Mouse (Mus musculus) ZHBTc4 (cell line): Measurements from ENCODE around the gene Arl3.
A peak's percentile ranks its signal among the peaks of the same experiment; 100 is the strongest.

ENCODE experiments used
- DNase-seq: peaks from one replicate; pipeline ENCODE4 v3.0.0-alpha.2; 2011; ENCODE audit warnings: low read depth, low spot score

Gene Arl3

DNA sequence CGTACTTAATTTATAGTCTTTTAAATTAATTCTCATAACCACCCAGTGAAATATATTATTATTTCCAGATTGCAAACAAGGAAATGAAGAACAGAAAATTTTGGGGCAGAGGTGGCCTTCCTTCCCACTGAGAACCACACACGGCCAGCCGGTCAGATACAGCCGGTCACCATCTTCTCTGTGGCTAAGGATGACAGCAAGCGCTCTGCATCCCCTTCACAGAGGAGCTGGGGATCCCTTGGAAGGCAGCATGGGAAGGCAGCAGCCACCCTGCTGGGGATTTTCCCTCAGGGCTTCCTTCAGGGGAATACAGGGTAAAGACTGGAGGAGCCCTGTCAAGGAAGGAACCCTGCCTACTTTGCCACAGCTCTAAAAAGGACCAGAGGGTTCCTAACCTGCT, 39.5 kb downstream of the Arl3 start:
- no peak for DNase-seq

- no peak for DNase-seq
Observed at GRCm38 (mm10) chr19:46533066-46533465, 39.9 kb downstream of the Arl3 start.

DNA sequence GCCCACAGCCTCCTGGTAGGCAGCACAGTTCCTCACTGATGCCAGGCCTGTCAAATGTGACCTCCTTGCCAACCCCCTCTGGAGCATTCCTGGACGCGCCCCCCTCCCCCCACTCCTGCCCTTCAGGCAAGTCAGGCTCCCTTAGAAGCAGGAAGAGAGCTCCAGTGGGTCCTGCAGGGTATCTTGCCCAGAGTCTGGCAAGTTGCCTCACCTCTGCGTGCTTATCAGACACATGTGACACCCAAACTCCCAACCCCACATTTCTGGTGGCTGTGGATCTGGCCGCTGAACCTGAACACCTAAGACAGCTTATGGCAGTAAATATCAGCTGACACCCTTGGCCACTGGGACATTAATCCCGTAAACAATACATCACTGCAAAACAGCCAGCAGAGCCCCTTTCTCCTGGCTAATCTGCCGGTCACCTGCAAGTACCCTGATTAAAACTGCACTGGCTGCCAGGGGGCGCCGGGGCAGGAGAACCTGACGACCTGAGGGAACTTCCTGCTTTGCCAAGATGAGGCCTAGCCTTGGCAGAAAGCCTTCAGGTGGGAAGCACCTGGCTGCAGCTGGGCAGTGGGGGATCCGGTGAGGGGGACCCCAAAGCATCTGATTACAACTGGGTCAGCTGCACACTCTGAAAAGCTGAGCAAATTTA, 40.8 kb downstream of the Arl3 start:
- DNase-seq, result no peak

GRCm38 (mm10) chr19:46531071-46532030, 41.6 kb downstream of the Arl3 start:
- DNase-seq, result no peak

GRCm38 (mm10) chr19:46530449-46530990, 42.5 kb downstream of the Arl3 start:
- no peak for DNase-seq

- peak; percentile 85 for DNase-seq
Observed at GRCm38 (mm10) chr19:46529601-46530448, 43.2 kb downstream of the Arl3 start.

DNA sequence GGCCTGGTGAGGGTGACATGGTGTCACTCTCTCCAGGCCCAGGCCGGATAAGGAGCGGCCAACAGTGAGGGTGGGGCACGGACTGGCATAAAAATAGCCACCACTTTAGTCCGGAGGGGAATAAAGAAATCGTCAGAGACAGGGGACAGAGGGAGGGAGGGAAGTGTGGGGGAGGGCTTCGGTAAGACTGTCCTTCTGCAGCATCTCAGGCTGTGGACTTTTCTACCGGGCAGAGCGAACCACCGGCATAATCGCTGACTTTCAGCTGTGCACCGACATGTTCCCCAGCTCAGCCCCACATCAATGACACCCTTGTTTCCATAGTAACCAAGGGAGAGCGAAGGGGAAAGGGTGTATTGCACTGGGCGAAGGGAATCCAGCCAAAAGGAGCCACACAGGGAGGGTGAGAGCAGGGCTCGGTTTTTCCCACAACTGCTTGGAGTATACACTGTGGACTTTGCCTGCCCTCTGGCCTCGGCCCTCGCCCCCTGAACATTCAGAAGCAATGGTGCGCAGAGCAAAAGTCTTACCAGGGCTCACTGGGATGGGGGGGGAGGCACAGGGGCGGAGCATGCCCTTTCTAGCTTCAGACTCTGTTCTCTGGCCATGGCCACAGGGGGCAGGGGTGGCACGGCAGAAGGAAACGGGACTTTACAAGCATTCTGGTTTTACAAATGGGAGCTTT, 44.3 kb downstream of the Arl3 start:
- DNase-seq, result peak; percentile 69

DNA sequence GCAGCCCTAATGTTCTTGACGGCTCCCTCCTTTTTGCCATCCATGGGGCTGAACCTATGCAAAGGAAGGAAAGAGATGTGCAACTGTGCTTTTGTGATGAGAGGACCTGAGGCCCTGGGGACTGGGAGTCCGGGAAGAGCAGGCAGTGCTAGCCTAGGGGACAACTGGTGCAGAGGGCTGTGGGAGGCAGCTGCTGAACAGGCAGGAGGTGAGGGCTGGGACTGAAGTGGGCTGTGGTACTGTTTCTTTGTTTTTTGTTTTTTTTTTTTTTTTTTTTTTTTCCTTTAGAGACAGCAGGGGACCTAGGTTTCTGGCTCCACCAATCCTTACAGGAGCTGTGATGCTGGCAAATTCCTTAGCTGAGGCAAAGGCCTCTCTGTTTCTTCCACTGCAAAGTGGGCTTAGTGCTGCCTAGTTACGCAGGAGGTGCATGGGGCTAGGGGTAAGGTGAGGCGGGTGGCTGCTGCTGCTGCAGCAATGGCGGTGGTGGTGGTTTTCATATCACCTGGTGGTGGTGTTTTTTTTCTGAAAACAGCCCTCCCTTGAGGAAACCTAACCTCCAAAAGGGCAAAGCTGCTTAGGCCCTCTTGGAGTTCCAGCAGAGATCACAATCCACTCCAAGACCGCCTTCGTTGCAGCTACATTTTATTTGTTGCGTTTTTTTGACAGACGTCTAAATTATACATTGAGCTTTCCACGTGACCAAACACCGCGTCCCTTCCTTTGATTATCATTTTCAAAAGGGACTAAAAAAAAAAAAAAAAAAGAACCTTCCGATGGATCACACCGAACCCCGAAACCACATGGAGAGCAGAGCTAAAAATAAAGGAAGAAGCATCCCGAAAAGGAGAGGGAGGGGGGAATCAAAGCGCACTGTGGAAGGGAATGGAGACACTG, 45.1 kb downstream of the Arl3 start:
- DNase-seq, result no peak

GRCm38 (mm10) chr19:46525691-46526631, 47.0 kb downstream of the Arl3 start:
- DNase-seq, result no peak

DNA sequence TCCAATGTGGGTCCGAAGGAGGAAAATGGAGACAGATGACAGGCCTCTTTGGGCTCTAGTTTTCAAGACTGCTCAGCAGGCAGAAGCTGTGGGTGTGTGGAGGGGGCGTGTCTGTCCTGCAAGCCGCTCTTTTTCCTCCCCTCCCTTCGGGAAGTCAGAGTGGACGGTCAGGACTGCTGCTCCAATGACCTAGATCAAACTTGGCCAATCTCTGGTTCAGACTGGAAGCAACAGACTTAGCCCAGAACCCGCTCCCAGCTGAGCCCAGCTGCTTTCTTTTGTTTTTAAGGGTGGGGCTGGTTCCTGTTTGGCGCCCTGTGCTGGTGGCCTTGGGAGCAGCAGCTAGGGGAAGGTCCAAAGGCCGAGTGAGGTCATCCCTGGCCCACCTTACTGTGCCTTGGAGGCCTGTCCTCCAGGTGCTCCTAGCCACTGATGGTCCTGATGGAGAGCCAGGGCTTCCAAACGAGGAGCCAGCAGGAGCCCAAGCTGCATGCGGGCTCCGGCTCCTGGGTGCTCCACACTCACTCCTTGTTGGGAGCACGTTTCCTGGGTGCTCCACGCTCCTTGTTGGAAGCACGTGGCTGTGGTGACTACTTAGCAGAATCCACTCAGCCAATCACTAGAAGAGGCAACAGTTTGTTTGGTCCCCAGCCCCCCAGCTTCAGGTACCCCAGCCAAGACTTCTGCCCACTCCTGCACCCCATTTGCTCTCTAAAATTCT, 48.2 kb downstream of the Arl3 start:
- peak; percentile 92 for DNase-seq

- DNase-seq, result no peak
Observed at GRCm38 (mm10) chr19:46524152-46524544, 48.9 kb downstream of the Arl3 start.

- DNase-seq, result peak; percentile 81
Observed at GRCm38 (mm10) chr19:46523480-46524151, 49.4 kb downstream of the Arl3 start.

- DNase-seq, result no peak
Observed at GRCm38 (mm10) chr19:46523131-46523479, 49.9 kb downstream of the Arl3 start.

- no peak for DNase-seq
Observed at GRCm38 (mm10) chr19:46522433-46523044, 50.5 kb downstream of the Arl3 start.

GRCm38 (mm10) chr19:46521698-46522097, 51.3 kb downstream of the Arl3 start:
- no peak for DNase-seq

- no peak for DNase-seq
Observed at GRCm38 (mm10) chr19:46518828-46519621, 54.0 kb downstream of the Arl3 start.
